Mouse (Mus musculus): ENCODE data around the gene Eea1. TPM values are rescaled to one million over a fixed set of nuclear protein-coding genes. Genes with fewer than 3 reads are reported as not detected.

Gene Eea1
- polyA plus RNA-seq, 1 experiment = 17.4 TPM

DNA sequence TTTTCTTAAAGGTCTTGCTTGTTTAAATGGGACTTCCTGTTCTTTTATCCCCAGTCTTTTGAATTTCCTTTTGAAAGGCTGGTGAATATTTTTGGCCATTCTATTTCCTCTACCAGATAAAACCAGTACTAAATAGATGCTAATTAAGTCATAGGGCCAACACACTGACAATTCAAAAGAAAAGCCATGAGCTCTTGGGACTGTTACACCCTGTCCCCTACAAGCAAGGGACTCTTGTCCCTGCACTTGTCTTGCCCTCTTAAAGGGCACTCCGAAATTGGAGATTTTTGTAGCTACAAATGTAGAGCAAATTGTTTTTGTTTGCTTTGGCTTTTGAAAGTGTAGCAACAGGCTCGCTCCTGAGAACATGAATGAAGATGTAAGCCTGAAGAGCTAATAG lies 154.1 kb downstream of the Eea1 start:
- H3K27ac ChIP-seq (ENCODE audit: insufficient read depth, low read length) = no peak overlapping the region

More for the DNA sequence above, 154.1 kb downstream of the Eea1 start:
- H3K27me3 ChIP-seq (ENCODE audit: control insufficient read depth, insufficient read depth, low read length) = no peaks in the 10 kb centered on the region
- no peaks in the 10 kb centered on the region for H3K4me1 ChIP-seq (ENCODE audit: control insufficient read depth, insufficient read depth, low read length)
- TF ChIP-seq CTCF (IDR thresholded peaks at IDR 0.05; ENCODE audit: borderline replicate concordance, insufficient read depth, low read depth, low read length) (no peak), POLR2A (IDR thresholded peaks at IDR 0.05; ENCODE audit: borderline replicate concordance, insufficient read depth, low read length) (no peak)
- no peak for DNase-seq
- WGBS = 80% methylated on average over 2 of the region's 2 CpGs
- H3K4me3 ChIP-seq (replicated peaks; ENCODE audit: insufficient read depth, low read depth, low read length) = no peak overlapping the region

Other genes with a start within 250 kb of the Eea1 start
- gene Gm33543, start 97.7 kb upstream of the Eea1 start, polyA plus RNA-seq (2012; rRNA removed) = 0.11 TPM in 1 of 2 replicates, not detected in the other
- not detected in 2 replicates for gene Gm5426, start 196.0 kb downstream of the Eea1 start, polyA plus RNA-seq (2012; rRNA removed)